Mouse (Mus musculus) forebrain, postnatal 0 days (tissue): Measurements from ENCODE around the gene Gm8220. TPM values are rescaled to one million over a fixed set of nuclear protein-coding genes. Genes with fewer than 3 reads are reported as not detected.
"Not testable (repeated sequence)": the region's sequence is repeated elsewhere in the genome, so short reads cannot be mapped to it uniquely, and the experiment has no call there.

ENCODE experiments used
- ATAC-seq: fragments of 200-750 bp; cut with Nextera tagmentation; 2 replicates; pipeline ENCODE4 v1.8.0; 2017; ENCODE audit warnings: mild to moderate bottlenecking, moderate library complexity
- DNase-seq: peaks from one replicate; pipeline ENCODE4 v3.0.0-alpha.2; 2015
- H3K27ac ChIP-seq: fragments of 300-500 bp; sonication (generic); 2 replicates; pipeline ENCODE4 v1.5.1; 2014; ENCODE audit warnings: low read depth, mild to moderate bottlenecking, antibody characterized with exemption, low read length, moderate library complexity, mixed read lengths
- H3K27me3 ChIP-seq: fragments of 300-500 bp; sonication (generic); 2 replicates; pipeline ENCODE4 v1.6.1; 2014; ENCODE audit warnings: mild to moderate bottlenecking, low read length, mixed read lengths; ENCODE audit not compliant: insufficient read depth
- H3K36me3 ChIP-seq: fragments of 300-500 bp; sonication (generic); 2 replicates; pipeline ENCODE4 v1.6.1; 2014; ENCODE audit warnings: mild to moderate bottlenecking, moderate library complexity; ENCODE audit not compliant: insufficient read depth
- H3K4me1 ChIP-seq: fragments of 300-500 bp; sonication (generic); 2 replicates; pipeline ENCODE4 v1.6.1; 2014; ENCODE audit warnings: antibody characterized with exemption; ENCODE audit not compliant: insufficient read depth
- H3K4me2 ChIP-seq: fragments of 300-500 bp; sonication (generic); 2 replicates; pipeline ENCODE4 v1.6.1; 2014; ENCODE audit warnings: low read depth, mild to moderate bottlenecking, moderate library complexity
- H3K4me3 ChIP-seq: fragments of 300-500 bp; sonication (generic); 2 replicates; pipeline ENCODE4 v1.5.1; 2014; ENCODE audit warnings: low read depth, low read length, mixed read lengths
- H3K9ac ChIP-seq: fragments of 300-500 bp; sonication (generic); 2 replicates; pipeline ENCODE4 v1.6.1; 2014; ENCODE audit warnings: mild to moderate bottlenecking
- H3K9me3 ChIP-seq: fragments of 300-500 bp; sonication (generic); 2 replicates; pipeline ENCODE4 v1.6.1; 2016; ENCODE audit warnings: low read length
- CTCF ChIP-seq: sonication (generic); IDR thresholded peaks from 2 replicates; pipeline ENCODE4 v1.5.1; 2016; ENCODE audit warnings: antibody characterized with exemption, control low read depth, low read depth
- WGBS: fragments of 180-500 bp; shearing (Covaris S2); extraction: QIAGEN DNeasy Blood & Tissue Kit; methylation state at CpG from one replicate; pipeline ENCODE4 v1.1.7; 2014; 5-methylcytosine and 5-hydroxymethylcytosine counted together
- polyA plus RNA-seq: library from polyadenylated mRNA; unstranded; fragments of >200 nt; fragmentation: Nextera tagmentation; extraction: Ambion mirVana; gene quantifications from 2 replicates; pipeline ENCODE4 v1.2.1, GENCODE M21; 2015
- total RNA-seq: library from RNA; depleted of rRNA; stranded (reverse); fragments of >200 nt; gene quantifications from 2 replicates; pipeline ENCODE4 v1.2.3, GENCODE M21; 2014; rRNA removed

Gene Gm8220
- total RNA-seq (not detected in 2 replicates), polyA plus RNA-seq (not detected in 2 replicates)

DNA sequence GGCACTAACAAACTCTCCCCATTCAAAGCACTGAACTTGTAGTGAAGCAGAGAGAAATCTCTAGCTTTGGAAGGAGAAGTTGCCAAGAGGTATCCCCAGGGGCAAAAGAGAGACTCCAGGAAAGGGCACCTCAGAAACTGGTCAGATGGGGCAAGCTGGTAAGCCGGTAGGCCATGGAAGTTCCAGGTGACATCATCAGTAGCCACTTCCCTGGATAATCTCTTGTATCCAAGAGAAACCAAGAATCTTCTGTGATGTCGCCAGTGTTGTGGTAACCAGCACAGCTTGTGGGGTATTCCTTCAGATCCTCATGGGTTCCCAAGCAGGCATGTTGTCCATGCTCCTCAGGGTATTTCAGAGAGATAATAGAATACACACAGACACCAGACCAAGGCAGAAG, at the start of gene Gm8220:
Gene Gm8220 (plus strand): TSS at position 301 of the 400 bp plus-strand sequence.
- not testable (repeated sequence) for H3K27ac ChIP-seq, H3K36me3 ChIP-seq, H3K9ac ChIP-seq, DNase-seq, H3K27me3 ChIP-seq, H3K4me1 ChIP-seq, H3K4me2 ChIP-seq, ATAC-seq, H3K4me3 ChIP-seq, H3K9me3 ChIP-seq
- 100% methylated on average over 2 of the region's 2 CpGs for WGBS

DNA sequence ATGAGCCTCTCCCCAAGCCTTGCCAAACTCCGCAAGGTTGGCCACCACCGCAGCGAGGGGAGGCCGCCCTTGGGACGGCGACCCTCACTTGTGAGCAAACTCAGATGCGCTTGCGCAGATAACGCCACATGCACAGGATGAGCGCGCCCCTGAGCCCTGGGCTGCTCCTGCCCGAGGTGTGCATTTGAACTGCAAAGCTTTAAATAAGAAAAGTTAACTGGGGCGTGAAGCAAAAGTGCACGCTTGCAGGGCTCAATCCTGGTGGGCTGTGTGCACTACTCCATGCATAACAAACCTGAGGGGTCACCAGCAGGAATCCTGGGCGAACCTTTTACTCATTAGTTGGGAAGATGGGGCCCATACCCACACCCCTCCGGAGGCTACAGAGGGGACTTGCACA, 37.3 kb upstream of the Gm8220 start:
- no peak for ATAC-seq
- H3K9me3 ChIP-seq = no peaks in the 10 kb centered on the region
- no peak overlapping the region for H3K4me3 ChIP-seq
- no peak overlapping the region for H3K4me2 ChIP-seq
- no peaks in the 10 kb centered on the region for H3K36me3 ChIP-seq
- H3K4me1 ChIP-seq = no peaks in the 10 kb centered on the region
- no peak for TF ChIP-seq CTCF
- 94% methylated on average over 16 of the region's 16 CpGs for WGBS
- H3K9ac ChIP-seq = no peak overlapping the region
- no peak overlapping the region for H3K27ac ChIP-seq
- no peak for DNase-seq
- no peaks in the 10 kb centered on the region for H3K27me3 ChIP-seq

DNA sequence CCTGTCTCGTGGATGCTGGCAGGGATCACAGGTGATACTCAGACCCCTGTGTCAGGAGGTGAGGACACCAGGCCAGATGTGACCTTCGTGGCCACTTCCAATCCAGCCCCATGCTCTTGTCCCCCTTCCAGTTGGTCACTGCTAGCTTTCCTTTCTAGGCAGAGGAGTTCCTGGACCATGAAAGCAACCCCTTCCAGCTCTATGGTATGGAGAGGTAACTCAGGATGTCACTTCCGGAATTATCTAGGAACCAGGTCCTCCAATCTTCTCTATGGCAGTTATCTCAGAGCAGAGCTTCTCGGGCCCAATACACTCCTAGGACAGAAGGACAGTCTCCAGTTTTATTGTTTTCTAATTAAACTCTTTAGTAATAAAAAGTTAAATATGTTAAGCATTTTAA, 26.7 kb downstream of the Gm8220 start:
- not testable (repeated sequence) for H3K36me3 ChIP-seq, H3K27me3 ChIP-seq, H3K9ac ChIP-seq, H3K4me3 ChIP-seq, H3K9me3 ChIP-seq, H3K4me2 ChIP-seq, ATAC-seq, H3K27ac ChIP-seq, DNase-seq, H3K4me1 ChIP-seq
- WGBS = 92% methylated on average over 4 of the region's 4 CpGs

DNA sequence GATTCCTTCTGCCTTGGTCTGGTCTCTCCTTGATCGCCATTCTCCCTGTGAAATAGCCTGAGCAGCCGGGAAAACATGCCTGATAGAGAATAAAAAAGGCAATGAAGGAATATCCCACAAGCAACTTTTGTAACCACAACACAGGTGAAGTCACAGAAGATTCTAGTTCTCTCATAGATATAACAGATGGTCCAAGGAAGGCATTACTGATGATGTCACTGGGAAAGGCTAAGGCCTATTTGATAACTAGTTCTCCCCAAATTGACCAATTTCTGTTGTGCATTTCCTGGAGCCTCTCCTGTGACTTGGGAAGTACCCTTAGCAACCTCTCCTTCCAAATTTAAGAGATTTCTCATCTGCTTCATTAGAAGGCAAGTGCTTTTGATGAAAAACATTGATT, 53.1 kb downstream of the Gm8220 start, which contains the start of gene Gm5930:
Gene Gm5930 (minus strand): TSS at position 101 of the 400 bp plus-strand sequence.
- H3K36me3 ChIP-seq, H3K27me3 ChIP-seq, H3K9me3 ChIP-seq, H3K4me3 ChIP-seq, DNase-seq, H3K4me1 ChIP-seq, H3K9ac ChIP-seq, ATAC-seq, H3K27ac ChIP-seq, H3K4me2 ChIP-seq: not testable (repeated sequence)
- no CpG with 5 or more reads among the region's 2 CpGs for WGBS

Other genes starting within 250 kb of the Gm8220 start
- not detected in 2 replicates for gene Ear2, start 182.9 kb upstream of the Gm8220 start, total RNA-seq
- not detected in 2 replicates for gene Ear2, start 182.9 kb upstream of the Gm8220 start, polyA plus RNA-seq
- not detected in 2 replicates for gene Gm3327, start 161.7 kb upstream of the Gm8220 start, total RNA-seq
- not detected in 2 replicates for gene Gm3327, start 161.7 kb upstream of the Gm8220 start, polyA plus RNA-seq
- not detected in 2 replicates for gene Gm8212, start 87.9 kb upstream of the Gm8220 start, total RNA-seq
- gene Gm8212, start 87.9 kb upstream of the Gm8220 start, polyA plus RNA-seq = not detected in 2 replicates
- not detected in 2 replicates for gene 4930503E14Rik, start 72.3 kb upstream of the Gm8220 start, total RNA-seq
- not detected in 2 replicates for gene 4930503E14Rik, start 72.3 kb upstream of the Gm8220 start, polyA plus RNA-seq
- not detected in 2 replicates for gene Gm5930, start 53.0 kb downstream of the Gm8220 start, total RNA-seq
- not detected in 2 replicates for gene Gm5930, start 53.0 kb downstream of the Gm8220 start, polyA plus RNA-seq
- not detected in 2 replicates for gene Gm8229, start 79.8 kb downstream of the Gm8220 start, total RNA-seq
- not detected in 2 replicates for gene Gm8229, start 79.8 kb downstream of the Gm8220 start, polyA plus RNA-seq
- not detected in 2 replicates for gene Gm3371, start 125.1 kb downstream of the Gm8220 start, total RNA-seq
- not detected in 2 replicates for gene Gm3371, start 125.1 kb downstream of the Gm8220 start, polyA plus RNA-seq
- not detected in 2 replicates for gene Gm8232, start 148.1 kb downstream of the Gm8220 start, total RNA-seq
- not detected in 2 replicates for gene Gm8232, start 148.1 kb downstream of the Gm8220 start, polyA plus RNA-seq
- gene BC061237, start 206.9 kb downstream of the Gm8220 start, total RNA-seq = not detected in 2 replicates
- not detected in 2 replicates for gene BC061237, start 206.9 kb downstream of the Gm8220 start, polyA plus RNA-seq
- not detected in 2 replicates for gene Gm17093, start 232.7 kb downstream of the Gm8220 start, total RNA-seq
- not detected in 2 replicates for gene Gm17093, start 232.7 kb downstream of the Gm8220 start, polyA plus RNA-seq